Mouse (Mus musculus): ENCODE results near the gene Rap2a.

Rap2a gene

DNA sequence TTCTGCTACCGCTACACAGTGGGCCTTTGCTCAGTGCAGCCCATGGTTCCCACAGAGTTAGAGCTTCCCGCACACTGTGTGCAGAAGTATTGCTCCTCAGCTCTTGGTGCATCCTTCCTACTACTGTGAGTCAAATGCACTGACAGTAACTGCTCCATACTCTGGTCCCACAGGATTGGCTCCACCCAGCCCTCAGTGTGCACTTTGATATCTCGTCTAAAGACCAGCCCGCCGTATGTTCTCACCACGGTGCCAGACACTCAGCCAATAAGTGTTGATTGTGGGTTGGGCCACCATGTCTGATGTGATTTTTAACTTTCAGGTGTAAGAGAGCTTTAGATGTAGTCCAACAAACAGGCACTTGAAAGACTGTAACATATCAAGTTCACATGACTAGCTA lies 21.4 kb downstream of the Rap2a start:
- DNase-seq (ENCODE audit: low read depth, low spot score): no peak

DNA sequence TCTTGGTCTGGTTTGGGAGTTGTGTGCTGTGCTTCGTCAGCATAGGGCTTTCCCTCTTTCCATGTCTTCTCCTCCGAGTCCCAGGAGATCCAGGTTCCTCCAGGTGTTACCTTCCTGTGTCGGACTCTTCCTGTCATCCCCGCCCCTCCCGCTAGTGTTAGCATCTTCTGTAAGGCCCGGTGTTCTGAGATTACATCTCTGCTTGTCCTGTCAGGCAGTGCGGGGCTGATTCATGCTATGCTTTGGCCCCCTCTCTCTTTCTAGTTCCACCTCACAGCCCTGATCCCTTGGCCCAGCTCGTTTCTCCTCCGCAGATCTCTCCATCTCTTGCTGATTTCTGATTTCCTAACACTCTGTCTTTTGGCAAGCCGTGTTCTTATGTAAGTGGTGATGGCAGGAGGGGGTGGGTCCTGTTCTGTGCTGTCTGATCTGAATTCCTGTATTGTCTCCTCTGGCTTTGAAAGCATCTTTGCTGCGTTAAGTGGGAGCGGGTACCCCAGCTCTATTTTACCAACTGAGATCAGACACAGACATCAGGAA lies 21.8 kb downstream of the Rap2a start:
- no peak for DNase-seq (ENCODE audit: low read depth, low spot score)

DNA sequence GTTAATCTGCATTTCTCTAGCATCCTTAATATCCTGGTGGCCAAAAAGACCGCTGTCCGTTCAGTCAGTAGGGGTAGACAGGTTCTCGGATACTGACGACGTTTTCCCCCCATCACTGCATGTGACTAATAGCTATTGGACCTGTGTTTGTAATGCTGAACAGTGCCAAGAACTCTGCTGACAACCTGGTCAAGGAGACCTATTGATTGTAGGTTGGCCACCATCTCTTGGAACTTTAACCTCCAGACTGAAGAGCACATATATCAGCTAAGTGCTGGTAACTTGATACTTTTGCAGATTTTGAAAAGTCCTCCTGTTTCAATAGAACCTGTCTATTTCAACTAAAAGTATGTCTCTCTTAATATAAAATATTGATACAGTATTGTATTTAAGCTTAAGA lies 22.5 kb downstream of the Rap2a start:
- no peak for DNase-seq (ENCODE audit: low read depth, low spot score)

- no peak for DNase-seq (ENCODE audit: low read depth, low spot score)
These were observed 25.4 kb downstream of the Rap2a start for GRCm38 (mm10) chr14:120503641-120504040.

- DNase-seq (ENCODE audit: low read depth, low spot score): no peak
These were observed 26.2 kb downstream of the Rap2a start for GRCm38 (mm10) chr14:120504423-120504822.

GRCm38 (mm10) chr14:120504928-120505461 lies 26.8 kb downstream of the Rap2a start:
- DNase-seq (ENCODE audit: low read depth, low spot score): no peak

DNA sequence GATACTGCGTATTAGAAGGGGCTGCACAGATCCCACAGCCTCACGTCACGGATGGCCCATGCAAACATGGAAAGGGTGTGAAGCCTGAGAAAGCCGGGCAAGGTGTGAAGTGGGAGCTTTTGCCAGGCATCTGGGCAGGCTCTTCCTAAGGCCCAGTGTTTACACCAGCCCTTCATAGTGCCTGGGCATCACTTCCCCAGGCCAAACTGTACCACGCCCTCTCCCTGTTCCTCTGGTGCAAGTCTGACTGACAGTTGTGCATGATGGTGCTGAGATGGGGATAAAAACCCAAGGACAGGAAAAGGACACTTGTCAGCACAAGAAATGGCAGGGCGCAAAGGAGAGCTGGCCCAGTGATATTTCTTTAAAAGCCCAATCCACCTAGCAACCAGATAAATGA lies 27.7 kb downstream of the Rap2a start:
- DNase-seq (ENCODE audit: low read depth, low spot score): no peak

- DNase-seq (ENCODE audit: low read depth, low spot score): peak; percentile 8
These were observed 29.3 kb downstream of the Rap2a start for GRCm38 (mm10) chr14:120507516-120507915.

- no peak for DNase-seq (ENCODE audit: low read depth, low spot score)
These were observed 30.5 kb downstream of the Rap2a start for GRCm38 (mm10) chr14:120508566-120509365.

DNA sequence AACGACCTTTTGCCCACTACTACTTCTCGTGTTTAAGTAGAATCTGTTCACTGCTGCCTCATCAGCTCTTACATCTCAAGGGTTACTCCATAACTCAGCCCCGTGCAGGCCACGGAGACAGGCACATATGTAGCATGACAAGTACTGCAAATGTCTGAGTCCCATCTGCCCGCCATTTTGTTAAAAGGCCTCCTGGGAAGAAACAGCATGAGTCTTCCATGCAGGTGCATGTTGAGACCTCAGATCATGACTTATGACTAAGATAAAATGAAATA lies 31.1 kb downstream of the Rap2a start:
- DNase-seq (ENCODE audit: low read depth, low spot score): no peak

DNA sequence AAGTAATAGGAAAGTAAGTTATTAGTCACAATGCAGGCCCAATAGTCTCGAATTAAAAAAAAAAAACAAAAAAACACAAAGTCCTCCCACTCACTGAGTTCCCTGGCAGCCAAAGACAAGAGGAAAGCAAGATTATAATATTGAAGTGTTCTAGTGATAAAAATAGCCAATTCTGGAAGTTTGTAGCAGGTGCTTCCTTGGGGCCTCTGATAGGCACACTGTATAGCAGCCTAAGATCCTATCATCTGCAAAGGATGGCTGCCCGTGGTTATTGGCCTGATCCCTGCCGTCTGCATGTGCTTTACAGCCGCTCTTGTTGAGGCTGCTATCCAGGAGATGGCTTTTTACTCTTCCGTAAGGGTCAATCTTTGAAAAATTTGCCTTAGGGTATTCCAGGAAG lies 33.6 kb downstream of the Rap2a start:
- no peak for DNase-seq (ENCODE audit: low read depth, low spot score)

DNA sequence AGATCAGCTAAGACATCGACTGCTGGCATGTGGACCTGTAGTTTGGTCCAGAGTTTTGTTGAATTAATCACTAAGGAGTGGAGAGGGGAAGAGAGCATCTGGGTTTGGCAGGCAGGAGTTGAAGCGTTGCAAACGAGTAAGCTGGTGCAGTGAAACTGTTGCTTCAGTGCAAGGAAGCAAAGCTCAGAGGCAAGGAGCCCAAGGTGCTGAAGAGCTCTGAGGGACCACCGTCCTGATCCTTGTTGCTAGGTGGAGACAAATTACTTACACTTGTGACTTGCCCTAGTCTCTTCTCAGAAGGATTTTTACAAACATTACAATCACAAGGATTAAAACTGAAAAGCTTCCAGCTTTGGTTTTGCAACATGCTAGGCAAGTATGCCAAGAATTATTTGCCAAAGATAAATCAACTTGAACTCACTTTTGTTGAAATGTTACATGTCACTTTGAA lies 36.6 kb downstream of the Rap2a start:
- no peak for DNase-seq (ENCODE audit: low read depth, low spot score)

DNA sequence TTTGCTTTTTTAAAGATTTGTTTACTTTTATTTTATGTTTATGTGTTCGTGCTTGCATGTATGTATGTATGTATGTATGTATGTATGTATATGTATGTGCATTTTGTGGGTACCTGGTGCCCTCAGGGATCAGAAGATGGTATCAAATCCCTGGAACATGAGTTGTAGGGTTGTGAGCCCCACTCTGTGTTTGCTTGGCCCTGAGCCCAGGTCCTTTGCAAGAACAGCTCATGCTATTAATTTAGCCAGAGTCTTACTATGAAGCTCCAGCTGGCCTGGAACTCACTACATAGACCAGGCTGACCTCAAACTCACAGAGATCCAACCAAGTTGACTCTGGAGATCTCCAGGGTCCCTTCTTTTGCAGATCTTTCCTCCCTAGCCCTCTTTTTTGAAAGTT lies 37.1 kb downstream of the Rap2a start:
- DNase-seq (ENCODE audit: low read depth, low spot score): no peak

GRCm38 (mm10) chr14:120518706-120519105 lies 40.5 kb downstream of the Rap2a start:
- no peak for DNase-seq (ENCODE audit: low read depth, low spot score)

GRCm38 (mm10) chr14:120519921-120520320 lies 41.7 kb downstream of the Rap2a start:
- DNase-seq (ENCODE audit: low read depth, low spot score): no peak

- no peak for DNase-seq (ENCODE audit: low read depth, low spot score)
These were observed 42.6 kb downstream of the Rap2a start for GRCm38 (mm10) chr14:120520843-120521242.

DNA sequence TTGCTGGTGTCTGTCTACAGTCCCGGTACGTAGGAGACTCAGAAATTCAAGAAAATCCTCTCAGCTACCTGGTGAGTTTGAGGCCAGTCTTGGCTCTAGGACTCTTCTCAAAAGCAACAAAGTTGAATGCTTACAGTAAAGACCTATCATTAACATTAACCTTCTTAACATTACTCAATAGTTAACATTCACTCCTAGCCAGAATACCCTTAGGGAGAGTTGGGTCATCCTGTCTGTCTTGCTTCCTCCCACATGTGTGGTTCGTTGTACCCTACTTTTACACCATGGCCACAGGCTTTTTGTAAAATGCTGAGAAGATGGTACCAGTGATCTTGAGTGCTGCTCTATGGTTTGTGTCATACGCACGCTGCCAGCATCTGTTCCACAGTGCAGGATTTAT lies 45.1 kb downstream of the Rap2a start:
- no peak for DNase-seq (ENCODE audit: low read depth, low spot score)

GRCm38 (mm10) chr14:120525644-120526043 lies 47.4 kb downstream of the Rap2a start:
- no peak for DNase-seq (ENCODE audit: low read depth, low spot score)

DNA sequence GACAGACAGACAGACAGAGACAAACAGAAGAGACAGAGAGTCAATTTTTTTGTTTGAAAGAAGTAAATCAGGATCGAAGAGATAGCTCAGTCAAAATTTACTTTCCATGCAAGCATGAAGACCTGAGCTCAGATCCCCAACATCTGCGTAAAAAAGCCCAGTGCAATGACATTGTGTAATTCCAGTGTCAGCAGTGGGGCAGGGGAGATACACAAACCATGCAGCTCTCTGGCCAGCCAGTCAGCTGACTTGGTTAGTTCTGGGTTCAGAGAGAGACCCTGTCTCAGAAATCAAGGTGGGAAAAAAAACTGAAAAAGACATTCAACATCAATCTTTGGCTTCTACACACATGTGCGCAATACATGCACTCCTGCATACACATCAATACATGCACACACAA lies 55.1 kb downstream of the Rap2a start:
- DNase-seq (ENCODE audit: low read depth, low spot score): no peak

- no peak for DNase-seq (ENCODE audit: low read depth, low spot score)
These were observed 56.6 kb downstream of the Rap2a start for GRCm38 (mm10) chr14:120534841-120535271.

DNA sequence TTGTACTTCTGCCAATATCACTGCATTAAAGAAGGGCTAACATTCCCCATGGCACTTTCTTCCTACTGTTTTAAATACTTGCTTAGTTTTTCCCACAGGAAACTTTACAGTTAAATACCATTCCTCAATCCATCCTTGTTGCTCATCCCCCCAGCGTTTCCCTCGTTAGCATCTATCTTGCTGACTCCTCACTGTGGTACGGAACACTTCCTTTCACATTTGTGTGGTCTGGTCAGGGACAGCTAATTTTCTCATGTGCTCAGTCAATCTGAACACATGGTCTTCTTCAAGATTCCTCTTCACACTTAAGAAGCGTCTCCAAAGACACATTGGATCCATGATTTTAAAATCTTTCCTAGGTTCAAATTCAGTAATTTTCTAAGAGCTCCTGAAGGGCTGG lies 57.2 kb downstream of the Rap2a start:
- DNase-seq (ENCODE audit: low read depth, low spot score): no peak

DNA sequence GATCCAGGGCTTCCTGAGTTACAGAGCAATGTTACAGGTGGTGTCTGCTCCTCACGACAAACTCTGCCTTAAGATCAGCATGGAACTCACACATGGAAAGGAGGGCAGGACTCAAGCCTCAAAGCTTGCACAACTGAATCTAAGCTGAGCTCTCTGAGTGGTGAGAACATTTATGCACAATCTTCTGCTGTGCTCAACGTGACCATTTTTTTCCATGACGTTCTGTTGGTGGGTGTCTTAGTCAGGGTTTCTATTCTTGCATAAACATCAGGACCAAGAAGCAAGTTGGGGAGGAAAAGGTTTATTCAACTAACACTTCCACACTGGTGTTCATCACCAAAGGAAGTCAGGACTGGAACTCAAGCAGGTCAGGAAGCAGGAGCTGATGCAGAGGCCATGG lies 57.7 kb downstream of the Rap2a start:
- DNase-seq (ENCODE audit: low read depth, low spot score): no peak

DNA sequence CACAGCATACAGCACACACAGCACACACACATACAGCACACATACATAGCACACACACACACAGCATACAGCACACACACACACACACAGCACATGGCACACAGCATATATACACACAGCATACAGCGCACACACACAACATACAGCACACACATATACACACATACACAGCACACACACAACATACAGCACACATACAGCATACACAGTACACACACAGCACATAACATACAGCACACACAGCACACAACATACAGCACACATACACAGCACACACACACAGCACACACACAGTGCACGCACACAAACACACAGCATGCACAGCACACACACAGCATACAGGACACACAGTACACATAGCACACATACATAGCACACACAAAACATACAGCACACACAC lies 60.9 kb downstream of the Rap2a start:
- no peak for DNase-seq (ENCODE audit: low read depth, low spot score)
